Mouse (Mus musculus) CH12.LX (cell line): ENCODE data around the gene Nos1ap. TPM values are rescaled to one million over a fixed set of nuclear protein-coding genes. Genes with fewer than 3 reads are reported as not detected.

Experiments used
- DNase-seq: peaks from one replicate; pipeline ENCODE4 v3.0.0-alpha.2; 2013; ENCODE audit errors: extremely low read depth
- H3K27ac ChIP-seq: 2 replicates; pipeline ENCODE4 v1.5.1; 2012; ENCODE audit warnings: low read depth, mild to moderate bottlenecking, control low read depth, moderate library complexity; ENCODE audit not compliant: insufficient read depth
- H3K27me3 ChIP-seq: replicated peaks from 2 replicates; pipeline ENCODE3; 2012; ENCODE audit warnings: inconsistent platforms
- H3K36me3 ChIP-seq, 2 experiments: replicated peaks in 1 of 2; 2 replicates each; pipeline versions ENCODE3 to v1.6.1; 2012; ENCODE audit warnings: inconsistent platforms in 1 of 2, low read length in 1 of 2, mild to moderate bottlenecking in 1 of 2, mixed read lengths in 1 of 2, moderate library complexity in 1 of 2; ENCODE audit not compliant: control insufficient read depth in 1 of 2, insufficient read depth in 1 of 2
- H3K4me1 ChIP-seq, 2 experiments: 2 replicates each; pipeline ENCODE4 v1.6.1; 2012; ENCODE audit warnings: inconsistent platforms in 1 of 2, moderate library complexity in 1 of 2; ENCODE audit not compliant: insufficient read depth in 2 of 2, control insufficient read depth in 1 of 2
- H3K4me2 ChIP-seq: 2 replicates; pipeline ENCODE4 v1.6.1; 2012; ENCODE audit warnings: low read depth, mild to moderate bottlenecking, control low read depth; ENCODE audit not compliant: poor library complexity, insufficient read depth, severe bottlenecking
- H3K4me3 ChIP-seq, 3 experiments: fragments of 150-350 bp in 1 of 3; sonication (generic) in 1 of 3; replicated peaks in 1 of 3; 2 replicates each; pipeline versions ENCODE3 to v1.5.1; 2011 to 2012; ENCODE audit warnings: low read depth in 2 of 3, low read length in 2 of 3, mild to moderate bottlenecking in 2 of 3, moderate library complexity in 2 of 3, control low read depth in 1 of 3, improper control_type of control experiment in 1 of 3, inconsistent platforms in 1 of 3, mixed read lengths in 1 of 3; ENCODE audit not compliant: poor library complexity in 1 of 3
- H3K79me2 ChIP-seq: replicated peaks from 2 replicates; pipeline ENCODE4 v1.6.1; 2012; ENCODE audit warnings: mild to moderate bottlenecking, moderate library complexity; ENCODE audit not compliant: control insufficient read depth, poor library complexity, insufficient read depth, severe bottlenecking; ENCODE audit errors: extremely low read depth
- H3K9ac ChIP-seq: 2 replicates; pipeline ENCODE4 v1.6.1; 2012; ENCODE audit warnings: low read depth, mild to moderate bottlenecking, control low read depth, moderate library complexity; ENCODE audit not compliant: insufficient read depth
- H3K9me3 ChIP-seq: replicated peaks from 2 replicates; pipeline ENCODE3; 2012; ENCODE audit warnings: low read length, inconsistent platforms, mixed read lengths
- MAZ ChIP-seq: IDR thresholded peaks from 2 replicates; pipeline ENCODE4 v1.6.1; 2012; ENCODE audit warnings: low read depth, mild to moderate bottlenecking, inconsistent platforms, low read length, improper control_type of control experiment, moderate library complexity
- RAD21 ChIP-seq: IDR thresholded peaks from 2 replicates; pipeline ENCODE4 v1.6.1; 2011; ENCODE audit warnings: low read depth, mild to moderate bottlenecking, low read length, improper control_type of control experiment, moderate library complexity
- ZMIZ1 ChIP-seq: IDR thresholded peaks from 2 replicates; pipeline ENCODE4 v1.6.1; 2012; ENCODE audit warnings: low read depth, mild to moderate bottlenecking, inconsistent platforms, low read length, improper control_type of control experiment
- ZNF384 ChIP-seq: IDR thresholded peaks from 2 replicates; pipeline ENCODE4 v1.6.1; 2012; ENCODE audit warnings: low read depth, low read length, improper control_type of control experiment, inconsistent platforms
- dilution Hi-C: fragments of 300-500 bp; cut with MboI; formaldehyde crosslinking; loops from 2 replicates; pipeline ENCODE4 v1.14.3; 2020; ENCODE audit warnings: low sequenced_read_pairs; ENCODE audit not compliant: extremely low pct_unique_long_range_greater_than_20kb, extremely low pct_ligation_motif_present
- in situ Hi-C: fragments of 300-500 bp; cut with MboI; formaldehyde crosslinking; loops from 3 replicates; pipeline ENCODE4 v1.14.3; 2019; ENCODE audit warnings: low sequenced_read_pairs, low pct_ligation_motif_present, low pct_unique_long_range_greater_than_20kb, mixed read lengths
- polyA plus RNA-seq: library from polyadenylated mRNA; unstranded; fragments of >175 nt; gene quantifications from 2 replicates; pipeline ENCODE4 v1.2.1, GENCODE M21; 2012; ENCODE audit warnings: low read depth; ENCODE audit not compliant: insufficient read length
- total RNA-seq, 2 experiments: library from RNA; depleted of rRNA; stranded (reverse); fragments of 300-350 nt in 1 of 2; fragments of >200 nt in 1 of 2; gene quantifications; 2 replicates each; pipeline ENCODE4 v1.2.3; 2012 to 2014

Gene Nos1ap
- total and polyA plus RNA-seq, 3 experiments = not detected

- Histone ChIP-seq H3K36me3 (no peaks in the 10 kb centered on the region), H3K79me2 (no peaks in the 10 kb centered on the region), H3K4me3 (no peak overlapping the region), H3K9ac (no peak overlapping the region), H3K27me3 (no peaks in the 10 kb centered on the region), H3K27ac (no peak overlapping the region), H3K9me3 (no peaks in the 10 kb centered on the region), H3K4me1 (no peaks in the 10 kb centered on the region), H3K4me2 (no peak overlapping the region)
- in situ Hi-C loops = no loop called here
- dilution Hi-C loops = no loop called here
- no peak for DNase-seq
- TF ChIP-seq ZMIZ1 (no peak), RAD21 (no peak), MAZ (no peak)
Observed at GRCm38 (mm10) chr1:170255560-170255910, 334.1 kb downstream of the Nos1ap start.

- no peak overlapping the region for H3K27ac ChIP-seq
- H3K4me2 ChIP-seq = no peak overlapping the region
- no peaks in the 10 kb centered on the region for H3K36me3 ChIP-seq
- H3K4me3 ChIP-seq = no peak overlapping the region
- no peak for DNase-seq
- in situ Hi-C loops = no loop called here
- H3K9ac ChIP-seq = no peak overlapping the region
- no peak for TF ChIP-seq ZNF384
- dilution Hi-C loops = no loop called here
- no peaks in the 10 kb centered on the region for H3K4me1 ChIP-seq
- no peaks in the 10 kb centered on the region for H3K9me3 ChIP-seq
- H3K79me2 ChIP-seq = no peaks in the 10 kb centered on the region
- H3K27me3 ChIP-seq = no peaks in the 10 kb centered on the region
Observed at GRCm38 (mm10) chr1:170254893-170255559, 334.6 kb downstream of the Nos1ap start.

Other genes starting within 250 kb of the Nos1ap start
- 0.84 and 1.0 TPM in 2 replicates for gene Olfml2b, start 54.7 kb upstream of the Nos1ap start, total RNA-seq (2012; rRNA removed)
- 0.35 and 0.39 TPM in 2 replicates for gene Olfml2b, start 54.7 kb upstream of the Nos1ap start, total RNA-seq (2014; rRNA removed)
- 0.31 and 0.34 TPM in 2 replicates for gene Olfml2b, start 54.7 kb upstream of the Nos1ap start, polyA plus RNA-seq